Mouse (Mus musculus) stomach, embryonic 16.5 days (tissue): ENCODE results near the gene Prpf40a. TPM values are rescaled to one million over a fixed set of nuclear protein-coding genes. Genes with fewer than 3 reads are reported as not detected.

Experiments used
- ATAC-seq: fragments of 200-750 bp; cut with Nextera tagmentation; 2 replicates; pipeline ENCODE4 v1.8.0; 2017; ENCODE audit warnings: moderate number of reproducible peaks, moderate TSS enrichment; ENCODE audit not compliant: insufficient read depth, low FRiP score
- H3K27ac ChIP-seq: fragments of 300-500 bp; sonication (generic); 2 replicates; pipeline ENCODE4 v1.5.1; 2014; ENCODE audit warnings: low read length
- H3K27me3 ChIP-seq: fragments of 300-500 bp; sonication (generic); 2 replicates; pipeline ENCODE4 v1.6.1; 2014; ENCODE audit warnings: low read length, control low read depth, mixed read lengths; ENCODE audit not compliant: control insufficient read depth, insufficient read depth
- H3K36me3 ChIP-seq: fragments of 300-500 bp; sonication (generic); 2 replicates; pipeline ENCODE4 v1.6.1; 2014; ENCODE audit warnings: low read length; ENCODE audit not compliant: control insufficient read depth, insufficient read depth
- H3K4me1 ChIP-seq: fragments of 300-500 bp; sonication (generic); 2 replicates; pipeline ENCODE4 v1.6.1; 2014; ENCODE audit warnings: low read length, control low read depth, mixed read lengths; ENCODE audit not compliant: control insufficient read depth, insufficient read depth
- H3K4me2 ChIP-seq: fragments of 300-500 bp; sonication (generic); 2 replicates; pipeline ENCODE4 v1.6.1; 2014; ENCODE audit warnings: low read depth, low read length, mixed read lengths
- H3K4me3 ChIP-seq: fragments of 300-500 bp; sonication (generic); replicated peaks from 2 replicates; pipeline ENCODE4 v1.5.1; 2014; ENCODE audit warnings: mild to moderate bottlenecking, low read length
- H3K9ac ChIP-seq: fragments of 300-500 bp; sonication (generic); 2 replicates; pipeline ENCODE4 v1.6.1; 2014; ENCODE audit warnings: low read length
- H3K9me3 ChIP-seq: fragments of 300-500 bp; sonication (generic); replicated peaks from 2 replicates; pipeline ENCODE4 v1.6.1; 2016; ENCODE audit warnings: low read length, control low read depth; ENCODE audit not compliant: control insufficient read depth
- WGBS: fragments of 180-500 bp; shearing (Covaris S2); extraction: QIAGEN DNeasy Blood & Tissue Kit; methylation state at CpG from one replicate; pipeline ENCODE4 v1.1.7; 2014; 5-methylcytosine and 5-hydroxymethylcytosine counted together
- polyA plus RNA-seq: library from polyadenylated mRNA; unstranded; fragments of >200 nt; fragmentation: Nextera tagmentation; extraction: Ambion mirVana; gene quantifications from 2 replicates; pipeline ENCODE4 v1.2.1, GENCODE M21; 2015

The Prpf40a gene
- polyA plus RNA-seq, 1 experiment from 2014 or later: 116 TPM

- 79% methylated on average over 3 of the region's 3 CpGs for WGBS
- H3K4me3 ChIP-seq: no peak overlapping the region
- H3K27me3 ChIP-seq: no peaks in the 10 kb centered on the region
- H3K4me1 ChIP-seq: no peaks in the 10 kb centered on the region
- no peak overlapping the region for H3K9ac ChIP-seq
- peaks cover 5% of the 10 kb centered on the region; the same call in 1 of the 2 replicates for H3K36me3 ChIP-seq
- no peak overlapping the region for H3K27ac ChIP-seq
- ATAC-seq: no peak
- H3K9me3 ChIP-seq: no peaks in the 10 kb centered on the region
- no peak overlapping the region for H3K4me2 ChIP-seq
Measured at GRCm38 (mm10) chr2:53125998-53126397, 65.1 kb downstream of the Prpf40a start.

DNA sequence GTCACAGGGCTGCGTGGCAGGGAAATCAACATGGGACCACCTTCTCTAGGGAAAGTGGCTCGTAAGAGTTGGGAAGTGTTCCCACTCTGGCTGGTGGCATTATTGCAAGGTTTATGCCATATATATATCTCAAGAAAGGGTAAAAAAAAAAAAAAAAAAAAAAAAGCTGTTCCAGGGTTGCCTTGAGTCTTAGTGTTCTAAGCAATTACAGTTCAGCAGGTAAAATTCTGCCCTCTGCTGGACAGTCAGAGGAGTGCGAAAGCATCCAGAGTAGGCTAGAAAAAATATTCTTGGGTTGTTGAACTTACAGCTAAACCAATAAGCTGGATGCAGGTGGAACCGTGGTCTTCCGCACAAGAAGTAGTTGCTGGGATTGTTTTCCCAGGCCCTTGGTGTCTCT, 69.3 kb downstream of the Prpf40a start:
- Histone ChIP-seq H3K27ac (no peak overlapping the region), H3K9ac (no peak overlapping the region), H3K4me1 (no peaks in the 10 kb centered on the region), H3K9me3 (no peaks in the 10 kb centered on the region), H3K4me3 (no peak overlapping the region), H3K4me2 (no peak overlapping the region), H3K27me3 (no peaks in the 10 kb centered on the region), H3K36me3 (peaks cover 11% of the 10 kb centered on the region; the same call in 1 of the 2 replicates)
- 64% methylated on average over 5 of the region's 5 CpGs for WGBS
- ATAC-seq: no peak

GRCm38 (mm10) chr2:53108547-53108946, 82.5 kb downstream of the Prpf40a start:
- Histone ChIP-seq H3K4me3 (no peak overlapping the region), H3K9me3 (no peaks in the 10 kb centered on the region), H3K36me3 (0 out of 2 replicates have a peak, but pooled peaks cover 3% of the 10 kb centered on the region), H3K27me3 (no peaks in the 10 kb centered on the region), H3K4me1 (no peaks in the 10 kb centered on the region), H3K27ac (no peak overlapping the region), H3K4me2 (no peak overlapping the region), H3K9ac (no peak overlapping the region)
- WGBS: 71% methylated on average over 5 of the region's 5 CpGs
- ATAC-seq: no peak

DNA sequence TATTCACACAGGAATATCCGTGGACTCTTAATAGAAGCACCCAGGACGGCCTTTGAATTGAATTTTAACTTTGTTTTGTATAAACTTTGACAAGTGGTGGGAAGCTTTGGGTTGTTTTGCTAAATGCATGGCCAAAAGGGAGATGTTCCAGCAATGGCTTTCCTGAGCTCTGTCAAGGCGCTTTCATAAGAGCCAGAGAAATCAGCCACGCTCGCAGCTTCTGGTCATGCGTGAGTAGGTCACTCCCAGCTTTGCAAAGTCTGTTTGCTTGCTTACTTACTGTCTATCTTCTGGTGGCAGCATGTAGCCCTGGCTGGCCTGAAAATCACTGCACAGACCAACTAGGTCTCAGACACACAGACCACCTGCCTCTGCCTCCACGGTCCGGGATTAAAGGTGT, 84.6 kb downstream of the Prpf40a start:
- 85% methylated on average over 8 of the region's 8 CpGs for WGBS
- 0 out of 2 replicates have a peak, but pooled peaks cover 3% of the 10 kb centered on the region for H3K36me3 ChIP-seq
- no peak for ATAC-seq
- H3K9me3 ChIP-seq: no peaks in the 10 kb centered on the region
- H3K4me3 ChIP-seq: no peak overlapping the region
- no peak overlapping the region for H3K9ac ChIP-seq
- H3K4me2 ChIP-seq: no peak overlapping the region
- H3K27ac ChIP-seq: no peak overlapping the region
- no peaks in the 10 kb centered on the region for H3K27me3 ChIP-seq
- no peaks in the 10 kb centered on the region for H3K4me1 ChIP-seq

DNA sequence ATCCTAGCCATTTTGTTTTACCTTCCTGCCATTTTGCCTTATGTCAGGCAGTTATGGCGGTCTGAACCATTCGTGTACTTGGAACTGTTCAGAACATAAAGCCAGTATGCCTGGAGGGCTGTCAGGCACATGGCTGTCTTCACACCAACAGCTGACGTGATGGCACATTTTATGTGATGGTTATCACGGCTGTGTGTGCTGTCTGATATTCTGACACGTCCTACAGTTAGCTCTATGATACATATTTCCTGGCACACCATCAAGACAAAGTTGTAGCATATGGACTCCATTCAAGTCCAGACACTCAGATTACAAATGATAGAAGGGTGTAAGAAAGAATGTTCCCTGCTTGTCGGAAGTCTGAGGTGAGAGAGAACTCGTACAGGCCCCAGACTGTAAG, 85.0 kb downstream of the Prpf40a start:
- WGBS: 77% methylated on average over 7 of the region's 7 CpGs
- Histone ChIP-seq H3K4me2 (no peak overlapping the region), H3K9me3 (no peaks in the 10 kb centered on the region), H3K4me3 (no peak overlapping the region), H3K9ac (no peak overlapping the region), H3K36me3 (0 out of 2 replicates have a peak, but pooled peaks cover 3% of the 10 kb centered on the region), H3K27ac (no peak overlapping the region), H3K27me3 (no peaks in the 10 kb centered on the region), H3K4me1 (no peaks in the 10 kb centered on the region)
- no peak for ATAC-seq

GRCm38 (mm10) chr2:53105408-53105807, 85.7 kb downstream of the Prpf40a start:
- no peaks in the 10 kb centered on the region for H3K27me3 ChIP-seq
- no peaks in the 10 kb centered on the region for H3K9me3 ChIP-seq
- H3K36me3 ChIP-seq: 0 out of 2 replicates have a peak, but pooled peaks cover 3% of the 10 kb centered on the region
- H3K4me2 ChIP-seq: no peak overlapping the region
- no peak overlapping the region for H3K9ac ChIP-seq
- H3K4me1 ChIP-seq: no peaks in the 10 kb centered on the region
- no peak for ATAC-seq
- H3K4me3 ChIP-seq: no peak overlapping the region
- WGBS: 86% methylated on average over 10 of the region's 10 CpGs
- H3K27ac ChIP-seq: no peak overlapping the region

GRCm38 (mm10) chr2:53102901-53103300, 88.2 kb downstream of the Prpf40a start:
- H3K27me3 ChIP-seq: no peaks in the 10 kb centered on the region
- no peaks in the 10 kb centered on the region for H3K4me1 ChIP-seq
- ATAC-seq: no peak
- 80% methylated on average over 2 of the region's 2 CpGs for WGBS
- H3K4me2 ChIP-seq: no peak overlapping the region
- H3K36me3 ChIP-seq: 0 out of 2 replicates have a peak, but pooled peaks cover 3% of the 10 kb centered on the region
- H3K4me3 ChIP-seq: no peak overlapping the region
- no peak overlapping the region for H3K9ac ChIP-seq
- no peak overlapping the region for H3K27ac ChIP-seq
- H3K9me3 ChIP-seq: no peaks in the 10 kb centered on the region

GRCm38 (mm10) chr2:53101885-53102740, 89.0 kb downstream of the Prpf40a start:
- H3K9me3 ChIP-seq: no peaks in the 10 kb centered on the region
- 80% methylated on average over 11 of the region's 11 CpGs for WGBS
- no peak overlapping the region for H3K27ac ChIP-seq
- H3K4me2 ChIP-seq: no peak overlapping the region
- no peak overlapping the region for H3K4me3 ChIP-seq
- no peaks in the 10 kb centered on the region for H3K4me1 ChIP-seq
- H3K27me3 ChIP-seq: no peaks in the 10 kb centered on the region
- H3K36me3 ChIP-seq: 0 out of 2 replicates have a peak, but pooled peaks cover 3% of the 10 kb centered on the region
- no peak for ATAC-seq
- no peak overlapping the region for H3K9ac ChIP-seq

DNA sequence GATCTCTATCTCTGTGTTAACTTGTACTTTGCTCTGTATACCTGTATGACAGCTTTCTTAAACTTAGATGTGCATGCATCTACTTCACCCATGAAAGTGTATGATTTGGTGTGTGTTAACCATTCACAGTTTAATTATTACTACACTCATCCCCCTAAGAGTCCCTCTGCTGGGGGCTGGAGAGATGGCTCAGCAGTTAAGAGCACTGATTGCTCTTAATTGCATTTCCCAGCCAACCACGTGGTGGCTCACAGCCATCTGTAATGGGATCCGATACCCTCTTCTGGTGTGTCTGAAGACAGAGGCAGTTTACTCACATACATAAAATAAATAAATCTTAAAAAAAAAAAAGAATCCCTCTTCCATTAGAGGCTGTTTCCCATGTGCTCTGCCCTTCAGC, 91.0 kb downstream of the Prpf40a start:
- no peak overlapping the region for H3K27ac ChIP-seq
- H3K4me3 ChIP-seq: no peak overlapping the region
- no peaks in the 10 kb centered on the region for H3K4me1 ChIP-seq
- H3K27me3 ChIP-seq: no peaks in the 10 kb centered on the region
- no peak overlapping the region for H3K9ac ChIP-seq
- no peak overlapping the region for H3K4me2 ChIP-seq
- no peak for ATAC-seq
- H3K36me3 ChIP-seq: no peaks in the 10 kb centered on the region
- WGBS: 45% methylated on average over 2 of the region's 2 CpGs
- no peaks in the 10 kb centered on the region for H3K9me3 ChIP-seq
